Mouse (Mus musculus) urinary bladder, postnatal 14 days (tissue): ENCODE data around the gene Krt13.

ENCODE experiments used
- DNase-seq: peaks from one replicate; pipeline ENCODE4 v3.0.0; 2021; ENCODE audit warnings: low spot score

The Krt13 gene

GRCm38 (mm10) chr11:100112935-100113741, 8.2 kb downstream of the Krt13 start:
- no peak for DNase-seq

- DNase-seq = no peak
These were observed 15.7 kb downstream of the Krt13 start, which contains the start of gene Krt36 for GRCm38 (mm10) chr11:100105576-100106122. Gene Krt36 (minus strand): TSS chr11:100105626.

- DNase-seq = no peak
These were observed 18.5 kb downstream of the Krt13 start for GRCm38 (mm10) chr11:100102693-100103429.

- DNase-seq = peak; percentile 27
These were observed 21.0 kb downstream of the Krt13 start for GRCm38 (mm10) chr11:100100391-100100790.

- no peak for DNase-seq
These were observed 23.5 kb downstream of the Krt13 start for GRCm38 (mm10) chr11:100097819-100098218.

GRCm38 (mm10) chr11:100096141-100096540, 25.2 kb downstream of the Krt13 start, which contains the start of gene Krt35:
Gene Krt35 (minus strand): TSS chr11:100096241.
- DNase-seq = no peak

- DNase-seq = no peak
These were observed 32.9 kb downstream of the Krt13 start for GRCm38 (mm10) chr11:100088378-100089025.

GRCm38 (mm10) chr11:100087861-100088260, 33.5 kb downstream of the Krt13 start, which contains the start of gene Krt32:
Gene Krt32 (minus strand): TSS chr11:100088226.
- DNase-seq = no peak

GRCm38 (mm10) chr11:100073873-100074272, 47.5 kb downstream of the Krt13 start:
- no peak for DNase-seq
